Mouse (Mus musculus): ENCODE results near the gene Adam33.

Adam33 gene

DNA sequence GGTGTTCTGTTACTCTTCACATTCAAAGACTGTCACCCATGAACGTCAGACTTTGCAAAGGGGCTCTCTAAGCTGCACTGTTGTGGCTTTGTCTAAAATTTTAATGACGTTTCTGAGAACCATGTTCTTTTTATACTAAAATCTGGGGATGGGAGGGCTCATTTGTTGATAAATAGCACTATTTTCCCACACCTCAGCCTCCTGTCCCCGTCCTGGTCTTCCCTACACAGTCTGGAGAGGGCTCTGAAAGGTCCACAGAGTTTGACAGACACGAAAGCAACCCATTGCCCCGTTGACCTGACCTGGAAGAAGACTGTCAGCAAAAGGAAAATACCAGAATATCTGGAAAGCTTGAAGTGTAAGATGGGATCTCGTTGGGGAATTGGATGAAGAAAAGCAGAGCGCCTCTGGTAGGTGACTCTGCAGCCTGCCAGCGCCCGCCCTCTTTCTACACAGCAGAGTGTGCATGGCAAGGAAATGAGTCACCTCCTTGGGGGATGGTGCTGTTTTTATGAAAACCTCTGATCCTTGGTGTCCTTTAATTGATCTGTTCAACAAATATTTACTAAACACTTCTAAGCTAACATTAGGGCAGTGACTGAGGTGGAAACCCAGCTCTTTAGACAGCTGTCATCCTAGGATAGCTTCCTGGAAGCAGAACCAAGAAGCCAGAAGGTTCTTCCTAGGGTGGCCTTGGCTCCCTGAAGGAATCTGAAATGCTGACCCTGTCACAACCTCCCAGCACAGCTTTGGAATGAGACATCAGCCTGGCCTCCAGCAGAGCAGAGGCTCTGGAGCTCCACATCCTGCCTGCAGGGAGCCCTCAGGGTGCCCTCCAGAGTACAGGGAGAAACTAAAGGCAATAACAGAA, 34.3 kb downstream of the Adam33 start:
- DNase-seq (ENCODE audit: low spot score in 2 of 2): no peak

DNA sequence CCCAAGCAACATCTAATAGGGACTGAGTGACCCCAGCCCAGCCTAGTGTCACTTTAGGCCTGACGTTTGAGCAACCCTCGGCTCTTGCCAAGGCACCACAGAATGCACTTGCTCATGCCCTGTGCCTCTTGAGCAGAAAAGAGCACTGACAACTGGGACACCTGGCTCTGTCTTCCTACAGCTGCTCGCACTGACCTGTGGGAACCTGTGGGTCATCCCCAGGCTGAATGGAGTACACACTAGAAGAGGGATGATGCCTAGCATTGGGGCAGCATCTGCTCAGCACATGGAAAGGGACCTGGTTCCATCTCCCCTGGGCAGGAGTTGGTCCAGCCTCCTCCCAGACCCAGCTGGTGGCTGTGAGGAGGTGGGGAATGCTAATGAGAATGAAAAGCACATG, 36.7 kb downstream of the Adam33 start:
- DNase-seq (ENCODE audit: low spot score in 2 of 2): no peak

DNA sequence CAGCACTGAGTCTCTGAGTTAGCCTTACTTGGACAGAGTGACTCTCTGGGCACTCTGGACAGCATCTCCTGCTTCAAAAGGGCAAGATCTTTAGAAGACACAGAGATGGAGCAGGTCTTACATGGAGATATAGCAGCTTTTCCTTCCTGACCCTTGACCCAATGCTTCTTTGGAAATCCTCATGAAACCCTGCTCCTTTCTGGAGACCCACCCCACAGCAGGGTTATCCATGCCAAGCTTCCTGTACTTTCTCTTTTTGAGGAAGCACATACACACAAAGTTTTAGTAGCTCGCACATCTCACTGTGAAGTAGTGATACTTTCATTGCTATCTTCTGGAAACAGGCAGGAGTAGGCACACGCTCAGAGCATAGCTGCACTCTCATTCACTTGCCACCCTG, 38.4 kb downstream of the Adam33 start:
- DNase-seq (ENCODE audit: low spot score in 2 of 2): no peak

DNA sequence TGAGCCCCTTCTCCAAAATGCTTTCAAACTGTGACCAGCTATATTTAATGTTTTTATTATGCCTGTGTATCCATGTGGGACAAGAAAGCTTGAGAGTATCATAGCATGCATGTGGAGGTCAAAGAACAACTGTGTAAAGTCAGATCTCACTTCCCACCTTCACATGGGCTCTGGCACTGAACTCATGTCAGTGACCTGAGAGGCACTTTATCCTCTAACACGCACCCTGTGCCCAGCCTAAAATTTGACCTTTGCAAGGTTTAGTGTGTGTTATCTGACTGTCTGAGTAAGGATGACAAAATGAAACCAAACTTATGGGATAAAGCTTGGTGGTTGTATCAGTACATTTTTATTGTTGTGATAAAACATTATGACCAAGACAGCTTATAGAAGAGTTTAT, 53.0 kb downstream of the Adam33 start:
- no peak for DNase-seq (ENCODE audit: low spot score in 2 of 2)

DNA sequence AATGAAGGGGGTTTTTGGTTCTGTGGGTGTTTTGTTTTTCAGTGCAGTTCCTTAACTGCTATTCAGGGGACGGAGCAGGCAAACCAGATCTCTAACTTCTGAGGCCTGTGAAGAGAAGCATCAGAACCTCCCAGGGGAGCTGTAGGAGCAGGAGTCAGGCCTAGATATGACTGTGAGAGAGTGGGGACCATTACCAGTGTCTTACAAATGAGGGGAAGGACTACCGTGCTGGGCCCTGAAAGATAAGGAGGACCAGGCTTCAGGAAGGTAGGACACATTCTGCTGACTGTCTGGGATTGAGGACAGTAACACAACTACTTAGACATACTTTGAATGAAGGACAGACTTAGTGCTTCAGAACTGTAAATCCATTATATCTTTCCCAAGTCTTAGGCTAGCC, 54.5 kb downstream of the Adam33 start:
- no peak for DNase-seq (ENCODE audit: low spot score in 2 of 2)

Measured in thymus, postnatal 10 days (tissue).